Mouse (Mus musculus): ENCODE measurements at regions not wholly inside any gene's neighbourhood (a gene's known extent, or its start where the extent isn't known, plus 50 kb on each side); places are given as distances from the start of the nearest gene placed in this dataset.
A peak's percentile ranks its signal among the peaks of the same experiment; 100 is the strongest.

DNA sequence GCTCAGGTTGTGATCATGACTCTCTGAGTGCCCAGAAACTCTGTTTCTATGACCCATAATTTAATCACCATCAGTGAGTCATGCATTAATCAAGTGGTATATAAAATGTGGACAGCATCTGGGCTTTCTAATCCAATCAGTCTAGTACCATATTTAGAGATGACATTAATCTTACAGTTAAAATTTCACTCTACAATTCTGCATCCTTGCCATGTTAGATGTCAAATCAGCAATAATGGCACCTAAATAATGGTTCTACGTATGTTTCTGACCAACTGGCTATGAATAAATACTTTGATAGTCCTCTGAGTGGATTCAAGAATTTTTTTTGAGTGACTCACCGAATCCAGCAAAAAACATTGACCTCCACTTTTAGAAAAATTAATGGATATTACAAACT lies 383.0 kb upstream of the Gm12666 start:
- no peak for DNase-seq (ENCODE audit: low spot score in 2 of 2)

- no peak for DNase-seq (ENCODE audit: low spot score in 2 of 2)
Measured at GRCm38 (mm10) chr4:92565357-92565756, 373.8 kb upstream of the Gm12666 start.

DNA sequence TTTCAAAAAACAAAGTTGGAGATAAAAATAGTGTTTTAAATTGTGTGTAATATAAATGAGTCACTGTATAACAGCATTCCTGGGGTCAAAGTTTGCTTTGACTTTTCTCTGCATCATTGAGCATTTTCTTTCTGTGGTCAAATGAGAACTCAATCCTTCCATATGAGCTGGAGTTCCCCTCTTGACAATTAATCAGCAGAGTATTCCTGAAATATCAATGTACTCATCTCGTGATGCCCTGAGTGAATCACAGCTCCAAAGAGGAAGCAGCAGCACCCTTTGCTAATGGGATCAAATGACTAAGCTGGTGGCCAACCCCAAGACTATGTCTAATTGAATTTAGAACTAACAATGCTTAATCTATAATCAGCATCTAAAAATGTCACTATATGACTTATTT lies 363.6 kb upstream of the Gm12666 start:
- DNase-seq (ENCODE audit: low spot score in 2 of 2), result no peak

DNA sequence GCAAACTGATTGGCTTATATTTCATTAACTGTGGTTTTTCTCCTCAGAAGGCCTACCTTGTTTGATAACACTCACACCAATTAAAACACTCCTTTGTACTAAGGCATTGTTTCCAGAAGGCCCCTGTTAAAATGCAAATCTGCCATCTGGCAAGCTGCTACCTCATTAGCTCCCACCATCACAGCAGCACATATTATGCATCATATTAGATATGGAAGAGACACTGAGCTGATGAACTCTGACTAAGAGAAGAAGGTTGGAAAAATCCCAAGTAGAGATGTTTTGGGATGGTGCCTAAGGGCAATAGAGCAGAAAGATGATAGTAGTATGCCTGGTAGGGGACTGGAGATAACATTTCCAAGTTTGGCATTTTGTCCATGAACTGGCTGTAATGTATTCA lies 350.5 kb upstream of the Gm12666 start:
- DNase-seq (ENCODE audit: low spot score in 2 of 2), result peak in 1 of 2 experiments; percentile 20

GRCm38 (mm10) chr4:92538296-92538695 lies 346.7 kb upstream of the Gm12666 start:
- DNase-seq (ENCODE audit: low spot score in 2 of 2), result no peak

DNA sequence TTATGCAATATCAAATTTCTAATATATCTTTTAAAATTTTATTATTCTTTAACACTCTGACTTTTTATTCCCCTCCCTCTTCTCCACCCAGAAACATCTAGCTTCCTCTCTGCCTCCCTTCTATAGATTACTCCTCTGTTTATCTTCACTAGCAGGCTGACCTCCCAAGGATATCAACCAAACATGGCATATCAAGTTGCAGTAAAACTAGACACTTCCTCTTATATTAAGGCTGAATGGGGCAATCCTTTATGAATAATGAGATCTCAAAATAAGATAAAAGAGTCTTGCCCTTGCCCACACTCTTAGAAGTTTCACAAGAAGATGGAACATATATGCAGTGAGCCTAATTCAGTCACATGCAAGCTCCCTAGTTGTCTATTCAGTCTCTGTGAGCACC lies 310.5 kb upstream of the Gm12666 start:
- no peak for DNase-seq (ENCODE audit: low spot score in 2 of 2)

GRCm38 (mm10) chr4:92500168-92500567 lies 308.6 kb upstream of the Gm12666 start:
- no peak for DNase-seq (ENCODE audit: low spot score in 2 of 2)

DNA sequence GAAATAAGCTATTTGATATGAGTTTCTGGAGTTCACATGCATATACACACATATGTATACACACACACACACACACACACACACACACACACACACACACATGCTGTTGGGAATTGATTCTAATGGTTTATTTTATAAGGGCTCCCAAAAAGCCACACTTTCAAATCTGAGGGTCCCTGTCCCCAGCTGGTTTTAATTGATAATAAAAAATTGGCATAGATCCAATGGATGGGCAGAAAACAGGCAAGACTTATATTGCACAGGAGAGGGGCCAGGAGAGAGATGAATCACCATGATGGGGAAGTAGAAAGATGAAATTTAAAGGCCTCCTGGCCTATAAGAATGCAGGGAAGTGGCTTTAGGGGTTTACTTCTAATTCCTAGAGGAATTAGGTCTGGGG lies 295.1 kb upstream of the Gm12666 start:
- DNase-seq (ENCODE audit: low spot score in 2 of 2), result no peak

DNA sequence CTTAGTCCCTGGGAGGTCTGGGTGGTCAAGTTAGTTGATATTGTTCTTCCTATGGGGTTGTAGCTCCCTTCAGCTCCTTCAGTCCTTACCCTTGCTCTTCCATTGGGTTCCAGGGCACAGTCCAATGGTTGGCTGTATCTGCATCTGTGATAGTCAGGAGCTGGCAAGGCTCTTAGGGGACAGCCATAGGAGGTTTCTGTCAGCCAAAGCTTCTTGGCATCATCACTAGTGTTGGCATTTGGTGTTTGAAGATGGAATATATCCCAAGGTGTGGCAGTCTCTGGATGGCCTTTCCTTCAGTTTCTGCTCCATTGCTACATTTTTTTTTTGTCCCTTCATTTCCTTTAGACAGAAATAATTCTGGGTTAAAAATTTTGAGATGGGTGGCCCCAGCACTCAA lies 266.6 kb upstream of the Gm12666 start:
- DNase-seq (ENCODE audit: low spot score in 2 of 2), result no peak
